Mouse (Mus musculus) spleen, postnatal 14 days (tissue): ENCODE results near the gene Mgat4a.

Experiments used
- DNase-seq, 2 experiments: peaks; one replicate each; pipeline ENCODE4 v3.0.0; 2021 to 2022; ENCODE audit warnings: low spot score in 2 of 2

The Mgat4a gene

DNA sequence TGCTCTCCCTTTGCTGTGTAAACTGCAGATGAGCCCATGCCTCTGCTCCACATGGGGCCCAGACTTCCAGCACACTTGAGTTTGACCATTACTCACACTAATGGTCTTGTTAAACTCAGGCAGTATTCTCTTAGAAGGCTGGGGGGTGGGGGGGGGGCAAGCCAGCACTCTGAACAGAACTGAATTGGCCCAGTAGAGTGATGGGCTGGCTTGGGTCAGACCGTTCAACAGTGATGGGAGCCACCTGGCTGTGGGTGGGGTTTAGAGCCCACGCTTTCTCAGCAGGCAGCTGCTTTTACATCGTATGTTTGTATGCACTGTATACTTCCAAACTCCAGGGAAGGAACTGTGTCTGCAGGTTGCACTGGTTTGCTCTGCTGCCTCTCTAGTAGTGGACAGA lies 141.9 kb downstream of the Mgat4a start:
- no peak for DNase-seq

DNA sequence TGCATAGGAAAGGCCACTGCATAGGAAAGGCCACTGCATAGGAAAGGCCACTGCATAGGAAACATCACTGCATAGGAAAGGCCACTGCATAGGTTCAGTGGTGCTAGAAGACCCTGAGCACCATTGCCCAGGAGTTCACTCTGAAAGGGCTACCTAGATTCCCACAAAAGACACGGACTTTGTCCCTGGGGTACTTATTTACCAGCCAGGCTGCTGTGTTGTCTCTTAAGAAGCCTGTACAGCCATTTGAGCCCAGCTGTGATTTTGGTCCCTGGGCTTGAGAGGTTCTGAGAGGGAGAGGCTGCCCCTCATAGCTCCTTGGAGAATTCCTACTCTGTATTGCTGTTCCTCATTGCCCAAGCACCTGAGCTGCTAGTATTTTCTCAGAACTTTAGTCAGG lies 144.3 kb downstream of the Mgat4a start:
- DNase-seq: no peak

DNA sequence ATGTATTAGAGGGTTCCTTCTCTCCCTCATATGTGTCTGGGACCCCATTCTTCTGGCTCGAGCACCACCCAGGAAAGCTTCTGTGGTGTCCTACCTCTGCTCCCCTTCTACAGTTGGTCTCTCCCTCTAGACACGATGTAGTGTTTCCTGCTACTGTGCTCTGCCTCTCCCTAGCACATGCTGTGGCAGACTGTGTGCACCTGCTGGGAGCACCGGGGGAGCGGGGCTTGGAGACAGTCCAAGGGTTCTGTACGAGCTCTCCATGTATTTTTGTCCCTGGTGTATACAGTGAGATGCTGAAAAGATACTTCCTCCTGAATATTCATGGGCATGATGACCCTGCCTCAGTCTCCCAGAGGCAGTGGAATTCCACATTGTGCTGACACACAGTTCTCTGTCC lies 147.6 kb downstream of the Mgat4a start:
- no peak for DNase-seq
